Mouse (Mus musculus) thymus, adult 2 months (tissue): Measurements from ENCODE around the gene Aftph.

ENCODE experiments used
- CTCF ChIP-seq: fragments of 200-500 bp; IDR thresholded peaks from 2 replicates; pipeline ENCODE4 v1.5.1; 2012; ENCODE audit warnings: mild to moderate bottlenecking, control low read depth, low read length, moderate library complexity, borderline replicate concordance; ENCODE audit not compliant: control insufficient read depth, poor library complexity, insufficient read depth; ENCODE audit errors: extremely low read depth
- POLR2A ChIP-seq: fragments of 200-500 bp; IDR thresholded peaks from 2 replicates; pipeline ENCODE4 v1.6.1; 2012; ENCODE audit warnings: mild to moderate bottlenecking, low read length, control low read depth, moderate library complexity; ENCODE audit not compliant: control insufficient read depth, poor library complexity, insufficient read depth; ENCODE audit errors: extremely low read depth

GRCm38 (mm10) chr11:20782620-20783019 is 41.2 kb upstream of the Aftph start:
- TF ChIP-seq CTCF (no peak), POLR2A (no peak)
